Mouse (Mus musculus): Measurements from ENCODE around the gene Ncstn. TPM values are rescaled to one million over a fixed set of nuclear protein-coding genes. Genes with fewer than 3 reads are reported as not detected.

The Ncstn gene
- polyA plus RNA-seq, 1 experiment from 2014 or later: 123 TPM

GRCm38 (mm10) chr1:172107777-172108477 is 25.3 kb upstream of the Ncstn start:
- 61% methylated on average over 10 of the region's 10 CpGs for WGBS
- ATAC-seq (ENCODE audit: low read depth): peak; percentile 72

GRCm38 (mm10) chr1:172105101-172105500 is 22.5 kb upstream of the Ncstn start:
- Histone ChIP-seq H3K4me2 (no peak overlapping the region), H3K4me1 (replicated peaks) (no peaks in the 10 kb centered on the region), H3K9ac (no peak overlapping the region), H3K36me3 (peaks cover 96% of the 10 kb centered on the region), H3K9me3 (no peaks in the 10 kb centered on the region), H3K27me3 (no peaks in the 10 kb centered on the region), H3K27ac (replicated peaks) (no peak overlapping the region), H3K4me3 (no peak overlapping the region)
- 68% methylated on average over 11 of the region's 11 CpGs for WGBS
- no peak for ATAC-seq (ENCODE audit: low read depth)

More at GRCm38 (mm10) chr1:172107777-172108477, 25.3 kb upstream of the Ncstn start:
- H3K9ac ChIP-seq: no peak overlapping the region
- H3K27ac ChIP-seq (replicated peaks): peak overlapping the region; percentile 0; the same call in 1 of the 2 replicates
- no peaks in the 10 kb centered on the region for H3K4me1 ChIP-seq (replicated peaks)
- no peaks in the 10 kb centered on the region for H3K27me3 ChIP-seq
- no peaks in the 10 kb centered on the region for H3K9me3 ChIP-seq
- H3K36me3 ChIP-seq: peaks cover 97% of the 10 kb centered on the region
- no peak overlapping the region for H3K4me3 ChIP-seq
- H3K4me2 ChIP-seq: no peak overlapping the region

GRCm38 (mm10) chr1:172103619-172104018 is 21.0 kb upstream of the Ncstn start:
- H3K27me3 ChIP-seq: no peaks in the 10 kb centered on the region
- H3K9ac ChIP-seq: no peak overlapping the region
- no peak overlapping the region for H3K27ac ChIP-seq (replicated peaks)
- H3K36me3 ChIP-seq: peaks cover 92% of the 10 kb centered on the region
- ATAC-seq (ENCODE audit: low read depth): no peak
- H3K4me2 ChIP-seq: no peak overlapping the region
- H3K4me3 ChIP-seq: no peak overlapping the region
- WGBS: 86% methylated on average over 4 of the region's 4 CpGs
- H3K4me1 ChIP-seq (replicated peaks): no peaks in the 10 kb centered on the region
- no peaks in the 10 kb centered on the region for H3K9me3 ChIP-seq

GRCm38 (mm10) chr1:172099325-172100033 is 16.9 kb upstream of the Ncstn start:
- no peak for ATAC-seq (ENCODE audit: low read depth)
- peaks cover 84% of the 10 kb centered on the region for H3K36me3 ChIP-seq
- H3K9ac ChIP-seq: no peak overlapping the region
- 81% methylated on average over 6 of the region's 6 CpGs for WGBS
- no peaks in the 10 kb centered on the region for H3K27me3 ChIP-seq
- H3K4me3 ChIP-seq: no peak overlapping the region
- H3K4me1 ChIP-seq (replicated peaks): 0 out of 2 replicates have a peak, but pooled peaks cover 2% of the 10 kb centered on the region
- no peaks in the 10 kb centered on the region for H3K9me3 ChIP-seq
- no peak overlapping the region for H3K4me2 ChIP-seq
- H3K27ac ChIP-seq (replicated peaks): no peak overlapping the region

- no peaks in the 10 kb centered on the region for H3K27me3 ChIP-seq
- no peak overlapping the region for H3K9ac ChIP-seq
- no peak overlapping the region for H3K4me3 ChIP-seq
- no peaks in the 10 kb centered on the region for H3K9me3 ChIP-seq
- H3K4me2 ChIP-seq: no peak overlapping the region
- no peak for ATAC-seq (ENCODE audit: low read depth)
- 43% methylated on average over 6 of the region's 6 CpGs for WGBS
- H3K27ac ChIP-seq (replicated peaks): no peak overlapping the region
- 0 out of 2 replicates have a peak, but pooled peaks cover 2% of the 10 kb centered on the region for H3K4me1 ChIP-seq (replicated peaks)
- H3K36me3 ChIP-seq: peaks cover 81% of the 10 kb centered on the region
Measured at GRCm38 (mm10) chr1:172095202-172095601, 12.6 kb upstream of the Ncstn start.

- H3K4me1 ChIP-seq (replicated peaks): 0 out of 2 replicates have a peak, but pooled peaks cover 2% of the 10 kb centered on the region
- ATAC-seq (ENCODE audit: low read depth): no peak
- no peak overlapping the region for H3K4me2 ChIP-seq
- no peaks in the 10 kb centered on the region for H3K27me3 ChIP-seq
- H3K4me3 ChIP-seq: no peak overlapping the region
- H3K9me3 ChIP-seq: no peaks in the 10 kb centered on the region
- peaks cover 83% of the 10 kb centered on the region for H3K36me3 ChIP-seq
- H3K27ac ChIP-seq (replicated peaks): no peak overlapping the region
- H3K9ac ChIP-seq: no peak overlapping the region
Measured at GRCm38 (mm10) chr1:172094295-172094694, 11.7 kb upstream of the Ncstn start.

- H3K9ac ChIP-seq: no peak overlapping the region
- no peak overlapping the region for H3K27ac ChIP-seq (replicated peaks)
- no peaks in the 10 kb centered on the region for H3K27me3 ChIP-seq
- no peak overlapping the region for H3K4me2 ChIP-seq
- H3K4me1 ChIP-seq (replicated peaks): 0 out of 2 replicates have a peak, but pooled peaks cover 2% of the 10 kb centered on the region
- H3K4me3 ChIP-seq: no peak overlapping the region
- WGBS: 69% methylated on average over 3 of the region's 3 CpGs
- ATAC-seq (ENCODE audit: low read depth): no peak
- H3K36me3 ChIP-seq: peaks cover 86% of the 10 kb centered on the region
- H3K9me3 ChIP-seq: no peaks in the 10 kb centered on the region
Measured at GRCm38 (mm10) chr1:172093522-172093921, 10.9 kb upstream of the Ncstn start.

GRCm38 (mm10) chr1:172082899-172083445 is 377 bp upstream of the Ncstn start:
- Histone ChIP-seq H3K4me2 (peak overlapping the region; percentile 90), H3K27me3 (no peaks in the 10 kb centered on the region), H3K9me3 (no peaks in the 10 kb centered on the region), H3K27ac (replicated peaks) (peak overlapping the region; percentile 87), H3K9ac (peak overlapping the region; percentile 93), H3K4me1 (replicated peaks) (peaks cover 33% of the 10 kb centered on the region), H3K36me3 (peaks cover 23% of the 10 kb centered on the region), H3K4me3 (peak overlapping the region; percentile 90)
- whole genome bisulfite sequencing: 3% methylated on average over 24 of the region's 24 CpGs
- ATAC-seq (ENCODE audit: low read depth): peak; percentile 82

GRCm38 (mm10) chr1:172077981-172078380 is 4.6 kb downstream of the Ncstn start:
- Histone ChIP-seq H3K4me3 (no peak overlapping the region), H3K9me3 (no peaks in the 10 kb centered on the region), H3K27ac (replicated peaks) (no peak overlapping the region), H3K9ac (no peak overlapping the region), H3K4me1 (replicated peaks) (peaks cover 9% of the 10 kb centered on the region), H3K27me3 (no peaks in the 10 kb centered on the region), H3K36me3 (peaks cover 69% of the 10 kb centered on the region), H3K4me2 (no peak overlapping the region)
- no peak for ATAC-seq (ENCODE audit: low read depth)
- 78% methylated on average over 5 of the region's 5 CpGs for WGBS

GRCm38 (mm10) chr1:172072604-172073003 is 10.0 kb downstream of the Ncstn start:
- Histone ChIP-seq H3K4me1 (replicated peaks) (no peaks in the 10 kb centered on the region), H3K9me3 (no peaks in the 10 kb centered on the region), H3K27ac (replicated peaks) (0 out of 2 replicates have a peak overlapping the region, but pooled peaks have one; percentile 18), H3K9ac (no peak overlapping the region), H3K36me3 (peaks cover 96% of the 10 kb centered on the region), H3K4me3 (no peak overlapping the region), H3K4me2 (no peak overlapping the region), H3K27me3 (no peaks in the 10 kb centered on the region)
- 94% methylated on average over 7 of the region's 7 CpGs for WGBS
- no peak for ATAC-seq (ENCODE audit: low read depth)

GRCm38 (mm10) chr1:172071556-172071955 is 11.0 kb downstream of the Ncstn start:
- ATAC-seq (ENCODE audit: low read depth): no peak; the same call in 1 of the 2 replicates
- H3K27me3 ChIP-seq: no peaks in the 10 kb centered on the region
- peaks cover 100% of the 10 kb centered on the region for H3K36me3 ChIP-seq
- no peak overlapping the region for H3K4me2 ChIP-seq
- H3K4me1 ChIP-seq (replicated peaks): no peaks in the 10 kb centered on the region
- no peaks in the 10 kb centered on the region for H3K9me3 ChIP-seq
- H3K4me3 ChIP-seq: no peak overlapping the region
- WGBS: 39% methylated on average over 4 of the region's 4 CpGs
- no peak overlapping the region for H3K9ac ChIP-seq
- no peak overlapping the region for H3K27ac ChIP-seq (replicated peaks)

- Histone ChIP-seq H3K4me2 (no peak overlapping the region), H3K4me3 (no peak overlapping the region), H3K27ac (replicated peaks) (no peak overlapping the region), H3K36me3 (peaks cover 99% of the 10 kb centered on the region), H3K27me3 (no peaks in the 10 kb centered on the region), H3K9me3 (no peaks in the 10 kb centered on the region), H3K4me1 (replicated peaks) (peaks cover 6% of the 10 kb centered on the region), H3K9ac (no peak overlapping the region)
- WGBS: 88% methylated on average over 6 of the region's 6 CpGs
- no peak for ATAC-seq (ENCODE audit: low read depth)
Measured at GRCm38 (mm10) chr1:172070227-172070626, 12.4 kb downstream of the Ncstn start.
